Mouse (Mus musculus) CH12.LX (cell line): ENCODE measurements at regions not wholly inside any gene's neighbourhood (a gene's known extent, or its start where the extent isn't known, plus 50 kb on each side); places are given as distances from the start of the nearest gene placed in this dataset.

Source experiments
- DNase-seq: peaks from one replicate; pipeline ENCODE4 v3.0.0-alpha.2; 2013; ENCODE audit errors: extremely low read depth
- H3K27ac ChIP-seq: 2 replicates; pipeline ENCODE4 v1.5.1; 2012; ENCODE audit warnings: low read depth, mild to moderate bottlenecking, control low read depth, moderate library complexity; ENCODE audit not compliant: insufficient read depth
- H3K27me3 ChIP-seq: replicated peaks from 2 replicates; pipeline ENCODE3; 2012; ENCODE audit warnings: inconsistent platforms
- H3K36me3 ChIP-seq, 2 experiments: replicated peaks in 1 of 2; 2 replicates each; pipeline versions ENCODE3 to v1.6.1; 2012; ENCODE audit warnings: inconsistent platforms in 1 of 2, low read length in 1 of 2, mild to moderate bottlenecking in 1 of 2, mixed read lengths in 1 of 2, moderate library complexity in 1 of 2; ENCODE audit not compliant: control insufficient read depth in 1 of 2, insufficient read depth in 1 of 2
- H3K4me1 ChIP-seq, 2 experiments: 2 replicates each; pipeline ENCODE4 v1.6.1; 2012; ENCODE audit warnings: inconsistent platforms in 1 of 2, moderate library complexity in 1 of 2; ENCODE audit not compliant: insufficient read depth in 2 of 2, control insufficient read depth in 1 of 2
- H3K4me2 ChIP-seq: 2 replicates; pipeline ENCODE4 v1.6.1; 2012; ENCODE audit warnings: low read depth, mild to moderate bottlenecking, control low read depth; ENCODE audit not compliant: poor library complexity, insufficient read depth, severe bottlenecking
- H3K4me3 ChIP-seq, 3 experiments: fragments of 150-350 bp in 1 of 3; sonication (generic) in 1 of 3; replicated peaks in 1 of 3; 2 replicates each; pipeline versions ENCODE3 to v1.5.1; 2011 to 2012; ENCODE audit warnings: low read depth in 2 of 3, low read length in 2 of 3, mild to moderate bottlenecking in 2 of 3, moderate library complexity in 2 of 3, control low read depth in 1 of 3, improper control_type of control experiment in 1 of 3, inconsistent platforms in 1 of 3, mixed read lengths in 1 of 3; ENCODE audit not compliant: poor library complexity in 1 of 3
- H3K79me2 ChIP-seq: replicated peaks from 2 replicates; pipeline ENCODE4 v1.6.1; 2012; ENCODE audit warnings: mild to moderate bottlenecking, moderate library complexity; ENCODE audit not compliant: control insufficient read depth, poor library complexity, insufficient read depth, severe bottlenecking; ENCODE audit errors: extremely low read depth
- H3K9ac ChIP-seq: 2 replicates; pipeline ENCODE4 v1.6.1; 2012; ENCODE audit warnings: low read depth, mild to moderate bottlenecking, control low read depth, moderate library complexity; ENCODE audit not compliant: insufficient read depth
- H3K9me3 ChIP-seq: replicated peaks from 2 replicates; pipeline ENCODE3; 2012; ENCODE audit warnings: low read length, inconsistent platforms, mixed read lengths
- BHLHE40 ChIP-seq: IDR thresholded peaks from 2 replicates; pipeline ENCODE4 v1.6.1; 2011; ENCODE audit warnings: mild to moderate bottlenecking, low read depth, low read length, improper control_type of control experiment
- CHD2 ChIP-seq: IDR thresholded peaks from 2 replicates; pipeline ENCODE4 v1.6.1; 2011; ENCODE audit warnings: low read length, improper control_type of control experiment
- CTCF ChIP-seq, 2 experiments: IDR thresholded peaks in 1 of 2; conservative IDR thresholded peaks in 1 of 2; 2 replicates each; pipeline ENCODE4 v1.5.1; 2011 to 2012; ENCODE audit warnings: low read depth in 2 of 2, low read length in 2 of 2, improper control_type of control experiment in 1 of 2, inconsistent platforms in 1 of 2, mild to moderate bottlenecking in 1 of 2, moderate library complexity in 1 of 2
- ELF1 ChIP-seq: IDR thresholded peaks from 2 replicates; pipeline ENCODE4 v1.6.1; 2014; ENCODE audit warnings: low read depth, mild to moderate bottlenecking, inconsistent platforms, low read length, improper control_type of control experiment
- IRF4 ChIP-seq: IDR thresholded peaks from 2 replicates; pipeline ENCODE4 v1.6.1; 2014; ENCODE audit warnings: low read depth, mild to moderate bottlenecking, inconsistent platforms, low read length, improper control_type of control experiment
- JUN ChIP-seq: IDR thresholded peaks from 2 replicates; pipeline ENCODE4 v1.6.1; 2011; ENCODE audit warnings: low read depth, mild to moderate bottlenecking, low read length, improper control_type of control experiment, moderate library complexity; ENCODE audit not compliant: insufficient read depth
- JUND ChIP-seq: conservative IDR thresholded peaks from 2 replicates; pipeline ENCODE4 v1.6.1; 2011; ENCODE audit warnings: low read depth, low read length, improper control_type of control experiment
- MAFK ChIP-seq: IDR thresholded peaks from 2 replicates; pipeline ENCODE4 v1.6.1; 2011; ENCODE audit warnings: low read length, improper control_type of control experiment; ENCODE audit not compliant: insufficient replicate concordance
- MYC ChIP-seq: IDR thresholded peaks from 2 replicates; pipeline ENCODE4 v1.6.1; 2011; ENCODE audit warnings: low read depth, mild to moderate bottlenecking, improper control_type of control experiment, low read length
- NELFE ChIP-seq: IDR thresholded peaks from 2 replicates; pipeline ENCODE4 v1.6.1; 2011; ENCODE audit warnings: low read depth, low read length, improper control_type of control experiment
- PAX5 ChIP-seq: IDR thresholded peaks from 2 replicates; pipeline ENCODE4 v1.6.1; 2012; ENCODE audit warnings: low read length, inconsistent platforms, mixed read lengths
- RCOR1 ChIP-seq: conservative IDR thresholded peaks from 2 replicates; pipeline ENCODE4 v1.6.1; 2012; ENCODE audit warnings: low read depth, mild to moderate bottlenecking, inconsistent platforms, low read length, improper control_type of control experiment
- USF1 ChIP-seq: IDR thresholded peaks from 2 replicates; pipeline ENCODE4 v1.6.1; 2014; ENCODE audit warnings: low read depth, mild to moderate bottlenecking, inconsistent platforms, low read length, improper control_type of control experiment
- ZC3H11A ChIP-seq: IDR thresholded peaks from 2 replicates; pipeline ENCODE4 v1.6.1; 2012; ENCODE audit warnings: low read depth, mild to moderate bottlenecking, inconsistent platforms, low read length, improper control_type of control experiment
- ZKSCAN1 ChIP-seq: IDR thresholded peaks from 2 replicates; pipeline ENCODE4 v1.6.1; 2012; ENCODE audit warnings: low read depth, inconsistent platforms, low read length, improper control_type of control experiment, borderline replicate concordance
- ZMIZ1 ChIP-seq: IDR thresholded peaks from 2 replicates; pipeline ENCODE4 v1.6.1; 2012; ENCODE audit warnings: low read depth, mild to moderate bottlenecking, inconsistent platforms, low read length, improper control_type of control experiment
- ZNF384 ChIP-seq: IDR thresholded peaks from 2 replicates; pipeline ENCODE4 v1.6.1; 2012; ENCODE audit warnings: low read depth, low read length, improper control_type of control experiment, inconsistent platforms
- dilution Hi-C: fragments of 300-500 bp; cut with MboI; formaldehyde crosslinking; loops from 2 replicates; pipeline ENCODE4 v1.14.3; 2020; ENCODE audit warnings: low sequenced_read_pairs; ENCODE audit not compliant: extremely low pct_unique_long_range_greater_than_20kb, extremely low pct_ligation_motif_present
- in situ Hi-C: fragments of 300-500 bp; cut with MboI; formaldehyde crosslinking; loops from 3 replicates; pipeline ENCODE4 v1.14.3; 2019; ENCODE audit warnings: low sequenced_read_pairs, low pct_ligation_motif_present, low pct_unique_long_range_greater_than_20kb, mixed read lengths

GRCm38 (mm10) chr11:24316198-24316597 lies 238.3 kb downstream of the Bcl11a start:
- TF ChIP-seq IRF4 = no peak
- no peak for TF ChIP-seq RCOR1
- no peak for TF ChIP-seq JUND
- no peak for TF ChIP-seq MYC
- TF ChIP-seq PAX5 = no peak
- no peak for TF ChIP-seq BHLHE40
- TF ChIP-seq ZMIZ1 = no peak
- no peak for TF ChIP-seq ZKSCAN1
- no peak for TF ChIP-seq CHD2
- TF ChIP-seq ELF1 = no peak
- TF ChIP-seq USF1 = no peak
- TF ChIP-seq ZC3H11A = no peak
- TF ChIP-seq CTCF (conservative IDR thresholded peaks at IDR 0.05 in 1 of 2, IDR thresholded peaks at IDR 0.05 in 1 of 2; ENCODE audit: low read depth in 2 of 2, low read length in 2 of 2) = no peak
- TF ChIP-seq ZNF384 = no peak
- no peak for TF ChIP-seq NELFE
- no peak for TF ChIP-seq MAFK
- TF ChIP-seq JUN = no peak
- Histone ChIP-seq H3K9me3 (no peaks in the 10 kb centered on the region), H3K36me3 (no peaks in the 10 kb centered on the region), H3K4me1 (no peaks in the 10 kb centered on the region), H3K27ac (no peak overlapping the region), H3K4me2 (no peak overlapping the region), H3K4me3 (no peak overlapping the region), H3K9ac (no peak overlapping the region), H3K27me3 (no peaks in the 10 kb centered on the region), H3K79me2 (no peaks in the 10 kb centered on the region)
- DNase-seq = no peak
- dilution Hi-C loops (no loop called here), in situ Hi-C loops (no loop called here)

GRCm38 (mm10) chr11:24317989-24318735 lies 240.3 kb downstream of the Bcl11a start:
- no peak overlapping the region for H3K4me2 ChIP-seq
- H3K9me3 ChIP-seq = no peaks in the 10 kb centered on the region
- no peak overlapping the region for H3K27ac ChIP-seq
- no peak overlapping the region for H3K9ac ChIP-seq
- no peaks in the 10 kb centered on the region for H3K4me1 ChIP-seq
- H3K79me2 ChIP-seq = no peaks in the 10 kb centered on the region
- H3K36me3 ChIP-seq = no peaks in the 10 kb centered on the region
- H3K4me3 ChIP-seq = no peak overlapping the region
- no peak for DNase-seq
- no peaks in the 10 kb centered on the region for H3K27me3 ChIP-seq
- in situ Hi-C loops (no loop called here), dilution Hi-C loops (no loop called here)
- no peak for TF ChIP-seq ZNF384
- TF ChIP-seq ELF1 = peak; percentile 48
